Mouse (Mus musculus) forebrain, embryonic 11.5 days (tissue): ENCODE measurements around the gene B4galt5. TPM values are rescaled to one million over a fixed set of nuclear protein-coding genes. Genes with fewer than 3 reads are reported as not detected.

Experiments used
- ATAC-seq: fragments of 200-750 bp; cut with Nextera tagmentation; replicated peaks from 2 replicates; pipeline ENCODE4 v1.8.0; 2017; ENCODE audit warnings: moderate TSS enrichment; ENCODE audit not compliant: low FRiP score
- DNase-seq: peaks from one replicate; pipeline ENCODE4 v3.0.0-alpha.2; 2017; ENCODE audit warnings: low spot score
- H3K27ac ChIP-seq: fragments of 300-500 bp; sonication (generic); 2 replicates; pipeline ENCODE4 v1.5.1; 2014; ENCODE audit warnings: low read depth, low read length
- H3K27me3 ChIP-seq: fragments of 300-500 bp; sonication (generic); 2 replicates; pipeline ENCODE4 v1.6.1; 2014; ENCODE audit warnings: mild to moderate bottlenecking, low read length, mixed read lengths; ENCODE audit not compliant: control insufficient read depth, insufficient read depth
- H3K36me3 ChIP-seq: fragments of 300-500 bp; sonication (generic); 2 replicates; pipeline ENCODE4 v1.6.1; 2014; ENCODE audit warnings: mild to moderate bottlenecking, low read length, moderate library complexity, mixed read lengths; ENCODE audit not compliant: control insufficient read depth, insufficient read depth
- H3K4me1 ChIP-seq: fragments of 300-500 bp; sonication (generic); replicated peaks from 2 replicates; pipeline ENCODE4 v1.6.1; 2014; ENCODE audit warnings: low read length, mixed read lengths; ENCODE audit not compliant: control insufficient read depth, insufficient read depth
- H3K4me2 ChIP-seq: fragments of 300-500 bp; sonication (generic); 2 replicates; pipeline ENCODE4 v1.6.1; 2014; ENCODE audit warnings: low read depth, mild to moderate bottlenecking, low read length, moderate library complexity, mixed read lengths; ENCODE audit not compliant: severe bottlenecking
- H3K4me3 ChIP-seq: fragments of 300-500 bp; sonication (generic); 2 replicates; pipeline ENCODE4 v1.5.1; 2014; ENCODE audit warnings: low read depth, low read length
- H3K9ac ChIP-seq: fragments of 300-500 bp; sonication (generic); 2 replicates; pipeline ENCODE4 v1.6.1; 2014; ENCODE audit warnings: low read length
- H3K9me3 ChIP-seq: fragments of 300-500 bp; sonication (generic); 2 replicates; pipeline ENCODE4 v1.6.1; 2016; ENCODE audit warnings: low read length, mixed read lengths; ENCODE audit not compliant: control insufficient read depth
- WGBS: fragments of 180-500 bp; shearing (Covaris S2); extraction: QIAGEN DNeasy Blood & Tissue Kit; methylation state at CpG from one replicate; pipeline ENCODE4 v1.1.7; 2014; 5-methylcytosine and 5-hydroxymethylcytosine counted together
- polyA plus RNA-seq: library from polyadenylated mRNA; unstranded; fragments of >200 nt; fragmentation: Nextera tagmentation; extraction: Ambion mirVana; gene quantifications from 2 replicates; pipeline ENCODE4 v1.2.1, GENCODE M21; 2014

Gene B4galt5
- polyA plus RNA-seq, 1 experiment from 2014 or later, result 19.2 TPM

DNA sequence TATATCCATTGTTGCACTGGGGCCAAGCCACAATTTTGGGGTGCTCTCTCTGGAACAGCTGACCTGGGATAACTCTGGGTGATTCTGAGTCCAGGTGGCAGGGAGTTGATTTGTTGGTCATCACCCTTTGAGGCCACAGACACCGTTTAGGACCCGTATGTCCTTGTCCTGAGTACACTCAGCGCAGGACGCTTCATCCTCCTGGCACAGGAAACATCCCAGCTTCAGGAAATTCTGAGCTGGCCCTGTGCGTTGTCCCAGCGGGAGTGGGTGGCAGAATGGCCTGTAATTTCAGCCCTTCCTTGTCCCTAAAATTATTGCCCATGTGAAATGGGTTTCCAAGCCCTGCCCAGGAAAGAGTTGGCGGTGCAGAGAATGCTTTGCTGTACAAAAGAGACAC lies 71.0 kb downstream of the B4galt5 start:
- Histone ChIP-seq H3K4me3 (no peak overlapping the region), H3K27me3 (no peaks in the 10 kb centered on the region), H3K27ac (no peak overlapping the region), H3K9ac (no peak overlapping the region), H3K4me1 (no peaks in the 10 kb centered on the region), H3K9me3 (no peaks in the 10 kb centered on the region), H3K4me2 (no peak overlapping the region), H3K36me3 (no peaks in the 10 kb centered on the region)
- DNase-seq (no peak), ATAC-seq (no peak)
- WGBS, result 84% methylated on average over 7 of the region's 7 CpGs

DNA sequence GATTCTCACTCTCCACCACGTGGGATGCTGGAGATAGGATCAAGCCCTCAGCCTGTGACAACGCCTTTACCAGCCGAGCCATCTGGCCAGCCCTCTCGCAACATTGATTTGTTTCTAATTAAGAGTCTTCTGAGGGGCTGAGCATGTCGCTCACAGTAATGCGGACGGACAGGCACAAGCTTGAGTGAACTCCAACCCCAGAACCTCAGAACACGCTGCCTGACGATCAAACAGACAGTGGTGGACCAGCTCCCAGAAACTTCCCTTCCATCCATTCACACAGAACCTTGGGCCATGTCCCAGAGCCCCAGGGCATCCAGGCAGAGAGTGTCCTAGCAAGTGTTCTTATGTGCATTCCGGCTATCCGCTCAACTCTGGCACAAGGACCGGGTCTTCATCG lies 72.0 kb downstream of the B4galt5 start:
- Histone ChIP-seq H3K27me3 (no peaks in the 10 kb centered on the region), H3K4me3 (no peak overlapping the region), H3K27ac (no peak overlapping the region), H3K4me2 (no peak overlapping the region), H3K9ac (no peak overlapping the region), H3K9me3 (no peaks in the 10 kb centered on the region), H3K4me1 (no peaks in the 10 kb centered on the region), H3K36me3 (no peaks in the 10 kb centered on the region)
- 80% methylated on average over 13 of the region's 13 CpGs for WGBS
- DNase-seq, result no peak
- no peak for ATAC-seq

GRCm38 (mm10) chr2:167275856-167276255 lies 73.1 kb downstream of the B4galt5 start:
- H3K27ac ChIP-seq, result no peak overlapping the region
- ATAC-seq (no peak), DNase-seq (no peak)
- H3K4me1 ChIP-seq, result no peaks in the 10 kb centered on the region
- H3K4me2 ChIP-seq, result no peak overlapping the region
- H3K36me3 ChIP-seq, result no peaks in the 10 kb centered on the region
- 91% methylated on average over 10 of the region's 10 CpGs for WGBS
- H3K27me3 ChIP-seq, result no peaks in the 10 kb centered on the region
- no peaks in the 10 kb centered on the region for H3K9me3 ChIP-seq
- no peak overlapping the region for H3K9ac ChIP-seq
- no peak overlapping the region for H3K4me3 ChIP-seq

DNA sequence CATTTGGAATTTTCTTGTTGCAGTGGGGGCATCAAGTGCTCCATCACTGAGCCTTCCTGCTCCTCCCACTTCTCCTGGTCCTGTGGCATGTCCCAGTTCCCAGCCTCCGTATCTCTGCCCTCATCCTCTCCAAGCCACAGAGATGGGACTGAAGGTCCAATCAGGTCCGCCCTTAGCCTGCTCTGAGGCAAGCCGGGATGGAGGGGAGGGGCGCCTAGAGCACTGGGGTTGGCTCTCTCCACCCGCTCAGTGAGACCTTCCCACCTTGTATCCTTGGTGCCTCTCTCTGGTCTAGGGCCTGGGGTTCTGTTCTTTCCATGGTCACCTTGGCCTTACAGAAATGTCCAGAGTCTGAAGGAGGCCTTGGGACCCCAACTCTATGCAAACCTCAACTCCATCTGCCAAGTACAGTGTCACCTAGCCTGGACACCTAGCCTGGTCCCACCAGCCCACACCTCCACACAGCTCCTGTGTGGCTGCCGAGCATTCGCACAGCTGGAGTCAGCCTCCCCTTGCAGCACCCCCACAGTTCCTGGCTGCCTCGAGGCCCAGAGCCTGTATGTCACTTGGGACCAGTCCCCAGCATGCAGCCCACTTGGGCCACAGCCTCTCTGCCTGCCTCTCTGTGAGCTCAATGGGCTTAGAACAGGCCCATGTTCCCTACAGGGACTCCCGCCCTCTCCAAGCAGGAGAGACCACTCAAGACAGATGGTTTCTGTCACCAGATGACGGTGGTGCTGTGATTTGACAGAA lies 74.1 kb downstream of the B4galt5 start:
- ATAC-seq, result no peak
- 60% methylated on average over 10 of the region's 10 CpGs for WGBS
- H3K27ac ChIP-seq, result no peak overlapping the region

GRCm38 (mm10) chr2:167273206-167273740 lies 75.7 kb downstream of the B4galt5 start:
- no peaks in the 10 kb centered on the region for H3K4me1 ChIP-seq
- no peak for DNase-seq
- H3K27ac ChIP-seq, result no peak overlapping the region
- H3K36me3 ChIP-seq, result no peaks in the 10 kb centered on the region
- H3K9me3 ChIP-seq, result no peaks in the 10 kb centered on the region
- 81% methylated on average over 13 of the region's 13 CpGs for WGBS
- H3K4me2 ChIP-seq, result no peak overlapping the region
- ATAC-seq, result no peak
- H3K9ac ChIP-seq, result no peak overlapping the region
- H3K27me3 ChIP-seq, result no peaks in the 10 kb centered on the region
- no peak overlapping the region for H3K4me3 ChIP-seq

More for the DNA sequence above, 74.1 kb downstream of the B4galt5 start:
- H3K9me3 ChIP-seq, result no peaks in the 10 kb centered on the region
- H3K36me3 ChIP-seq, result no peaks in the 10 kb centered on the region
- no peaks in the 10 kb centered on the region for H3K27me3 ChIP-seq
- H3K9ac ChIP-seq, result no peak overlapping the region
- H3K4me1 ChIP-seq, result no peaks in the 10 kb centered on the region
- H3K4me3 ChIP-seq, result no peak overlapping the region
- no peak for DNase-seq
- no peak overlapping the region for H3K4me2 ChIP-seq

DNA sequence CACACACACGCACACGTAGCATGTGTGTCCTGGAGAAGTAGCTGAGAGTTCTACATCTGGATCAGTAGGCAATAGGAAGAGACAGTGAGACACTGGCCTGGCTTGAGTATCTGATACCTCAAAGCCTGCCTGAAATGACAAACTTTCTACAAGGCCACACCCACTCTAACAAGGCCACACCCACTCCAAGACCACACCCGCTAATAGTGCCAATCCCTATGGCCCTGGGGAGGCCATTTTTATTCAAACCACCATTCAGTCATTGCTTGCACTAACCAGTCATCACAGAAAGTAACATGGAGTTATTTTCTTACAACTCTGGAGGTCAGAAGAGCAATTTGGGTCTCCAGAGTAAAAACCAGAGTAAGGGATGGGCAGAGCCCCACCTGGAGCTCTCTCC lies 76.3 kb downstream of the B4galt5 start:
- no peaks in the 10 kb centered on the region for H3K4me1 ChIP-seq
- 90% methylated on average over 3 of the region's 3 CpGs for WGBS

GRCm38 (mm10) chr2:167271121-167271521 lies 77.9 kb downstream of the B4galt5 start:
- Histone ChIP-seq H3K4me2 (no peak overlapping the region), H3K27me3 (no peaks in the 10 kb centered on the region), H3K4me1 (no peaks in the 10 kb centered on the region), H3K9me3 (no peaks in the 10 kb centered on the region), H3K27ac (no peak overlapping the region), H3K36me3 (no peaks in the 10 kb centered on the region), H3K9ac (no peak overlapping the region), H3K4me3 (no peak overlapping the region)
- 85% methylated on average over 9 of the region's 9 CpGs for WGBS
- ATAC-seq, result no peak
- no peak for DNase-seq

More for the DNA sequence above, 76.3 kb downstream of the B4galt5 start:
- Histone ChIP-seq H3K27me3 (no peaks in the 10 kb centered on the region), H3K9me3 (no peaks in the 10 kb centered on the region), H3K4me3 (no peak overlapping the region), H3K9ac (no peak overlapping the region), H3K36me3 (no peaks in the 10 kb centered on the region), H3K4me2 (no peak overlapping the region), H3K27ac (no peak overlapping the region)
- DNase-seq (no peak), ATAC-seq (no peak)

DNA sequence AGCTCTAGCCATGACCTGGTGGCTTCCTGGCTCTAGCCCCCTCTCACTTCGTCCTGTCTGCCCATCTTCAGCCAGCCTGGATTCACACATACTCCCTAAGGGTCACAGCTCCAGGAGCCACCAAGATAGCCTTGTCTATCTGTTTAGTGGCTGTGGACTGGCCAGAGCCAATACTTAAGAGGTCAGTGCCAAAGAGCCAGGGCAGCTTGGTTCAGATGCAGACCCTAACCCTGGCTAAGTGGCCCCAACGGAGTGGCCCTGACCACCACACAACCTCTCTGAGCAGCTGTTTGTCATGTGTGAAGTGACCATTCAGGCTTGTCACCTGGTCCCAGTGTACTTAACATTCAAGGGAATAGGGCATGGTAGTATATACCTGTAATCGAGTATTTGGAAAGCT lies 78.5 kb downstream of the B4galt5 start:
- no peak for ATAC-seq
- Histone ChIP-seq H3K9me3 (no peaks in the 10 kb centered on the region), H3K4me2 (no peak overlapping the region), H3K9ac (no peak overlapping the region), H3K4me3 (no peak overlapping the region), H3K27me3 (no peaks in the 10 kb centered on the region), H3K27ac (no peak overlapping the region), H3K36me3 (no peaks in the 10 kb centered on the region), H3K4me1 (no peaks in the 10 kb centered on the region)
- DNase-seq, result no peak
- WGBS, result 87% methylated on average over 3 of the region's 3 CpGs

GRCm38 (mm10) chr2:167268721-167269120 lies 80.3 kb downstream of the B4galt5 start:
- H3K36me3 ChIP-seq, result no peaks in the 10 kb centered on the region
- no peak overlapping the region for H3K4me3 ChIP-seq
- H3K9ac ChIP-seq, result no peak overlapping the region
- no peaks in the 10 kb centered on the region for H3K27me3 ChIP-seq
- H3K4me1 ChIP-seq, result no peaks in the 10 kb centered on the region
- WGBS, result 97% methylated on average over 1 of the region's 1 CpGs
- H3K9me3 ChIP-seq, result no peaks in the 10 kb centered on the region
- DNase-seq (no peak), ATAC-seq (no peak)
- H3K4me2 ChIP-seq, result no peak overlapping the region
- H3K27ac ChIP-seq, result no peak overlapping the region
